Mouse (Mus musculus) megakaryocyte, embryonic 14.5 days (primary cell): ENCODE measurements around the gene Podxl2.

Experiments used
- FLI1 ChIP-seq: IDR thresholded peaks from 2 replicates; pipeline ENCODE4 v1.6.1; 2012; ENCODE audit warnings: low read length, inconsistent platforms, mixed read lengths
- GATA1 ChIP-seq: IDR thresholded peaks from 3 replicates; pipeline ENCODE4 v1.6.1; 2012; ENCODE audit warnings: mixed read lengths, low read length, inconsistent platforms, borderline replicate concordance

DNA sequence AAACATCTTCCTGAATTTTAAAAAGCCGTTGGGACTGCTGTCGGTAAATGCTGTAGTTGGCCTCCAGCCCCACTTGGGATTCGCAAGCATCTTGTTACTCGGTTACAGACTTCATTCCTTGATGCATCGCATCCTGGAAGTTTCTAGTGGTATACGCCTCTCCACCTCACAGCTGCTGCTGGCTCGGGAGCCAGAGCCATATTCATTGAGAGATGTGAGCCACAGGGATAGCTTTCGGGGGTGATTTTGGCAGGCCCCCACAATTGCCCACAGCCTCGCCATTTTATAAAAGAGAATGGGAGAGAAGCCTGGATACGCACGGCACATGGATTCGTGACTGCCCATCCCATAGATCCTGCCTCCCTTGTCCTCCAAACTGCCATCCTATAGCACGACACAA is 81.0 kb downstream of the Podxl2 start:
- TF ChIP-seq GATA1 (no peak), FLI1 (no peak)
